Mouse (Mus musculus) liver, embryonic 16.5 days (tissue): ENCODE measurements around the gene Acad12. TPM values are rescaled to one million over a fixed set of nuclear protein-coding genes. Genes with fewer than 3 reads are reported as not detected.
"Not testable (repeated sequence)": the region's sequence is repeated elsewhere in the genome, so short reads cannot be mapped to it uniquely, and the experiment has no call there.

Source experiments
- ATAC-seq: fragments of 200-750 bp; cut with Nextera tagmentation; 2 replicates; pipeline ENCODE4 v1.8.0; 2017; ENCODE audit warnings: low read depth, mild to moderate bottlenecking, moderate number of reproducible peaks, moderate library complexity
- H3K27ac ChIP-seq: fragments of 300-500 bp; sonication (generic); 2 replicates; pipeline ENCODE4 v1.5.1; 2014; ENCODE audit warnings: mild to moderate bottlenecking, low read length
- H3K27me3 ChIP-seq: fragments of 300-500 bp; sonication (generic); 2 replicates; pipeline ENCODE4 v1.6.1; 2014; ENCODE audit warnings: low read depth, low read length, mixed read lengths; ENCODE audit not compliant: control insufficient read depth, insufficient read depth
- H3K36me3 ChIP-seq: fragments of 300-500 bp; sonication (generic); 2 replicates; pipeline ENCODE4 v1.6.1; 2014; ENCODE audit warnings: mild to moderate bottlenecking; ENCODE audit not compliant: control insufficient read depth, insufficient read depth
- H3K4me1 ChIP-seq: fragments of 300-500 bp; sonication (generic); 2 replicates; pipeline ENCODE4 v1.6.1; 2014; ENCODE audit warnings: low read depth, low read length, mixed read lengths; ENCODE audit not compliant: control insufficient read depth
- H3K4me2 ChIP-seq: fragments of 300-500 bp; sonication (generic); 2 replicates; pipeline ENCODE4 v1.6.1; 2014; ENCODE audit warnings: low read depth, low read length, mixed read lengths
- H3K4me3 ChIP-seq: fragments of 300-500 bp; sonication (generic); 2 replicates; pipeline ENCODE4 v1.5.1; 2014; ENCODE audit warnings: low read depth, mild to moderate bottlenecking, low read length
- H3K9ac ChIP-seq: fragments of 300-500 bp; sonication (generic); 2 replicates; pipeline ENCODE4 v1.6.1; 2014; ENCODE audit warnings: low read depth, low read length
- H3K9me3 ChIP-seq: fragments of 300-500 bp; sonication (generic); replicated peaks from 2 replicates; pipeline ENCODE4 v1.6.1; 2016; ENCODE audit warnings: low read length; ENCODE audit not compliant: control insufficient read depth
- WGBS: fragments of 180-500 bp; shearing (Covaris S2); extraction: QIAGEN DNeasy Blood & Tissue Kit; methylation state at CpG from one replicate; pipeline ENCODE4 v1.1.7; 2014; ENCODE audit not compliant: insufficient replicate concordance; 5-methylcytosine and 5-hydroxymethylcytosine counted together
- polyA plus RNA-seq: library from polyadenylated mRNA; unstranded; fragments of >200 nt; fragmentation: Nextera tagmentation; extraction: Ambion mirVana; gene quantifications from 2 replicates; pipeline ENCODE4 v1.2.1, GENCODE M21; 2015

Acad12 gene
- polyA plus RNA-seq, 1 experiment from 2014 or later: 1.8 TPM

- WGBS: under 1% methylated on average over 85 of the region's 85 CpGs
- H3K4me2 ChIP-seq: peak within 1 kb of the TSS; percentile 97
- H3K4me3 ChIP-seq: peak within 1 kb of the TSS; percentile 98
- no peaks in the 10 kb centered on the region for H3K27me3 ChIP-seq
- peak within 1 kb of the TSS; percentile 99 for H3K9ac ChIP-seq
- H3K9me3 ChIP-seq: no peaks in the 10 kb centered on the region
- ATAC-seq: peak; percentile 88
- H3K27ac ChIP-seq: peak within 1 kb of the TSS; percentile 84
- peaks cover 18% of the 10 kb centered on the region for H3K36me3 ChIP-seq
- H3K4me1 ChIP-seq: peaks cover 16% of the 10 kb centered on the region
Measured at GRCm38 (mm10) chr5:121660059-121660896, 41.5 kb upstream of the Acad12 start, which contains the start of the genes Acad10 and Brap. Gene Acad10 (minus strand): TSS chr5:121660514. Gene Brap (plus strand): TSS chr5:121660563.

DNA sequence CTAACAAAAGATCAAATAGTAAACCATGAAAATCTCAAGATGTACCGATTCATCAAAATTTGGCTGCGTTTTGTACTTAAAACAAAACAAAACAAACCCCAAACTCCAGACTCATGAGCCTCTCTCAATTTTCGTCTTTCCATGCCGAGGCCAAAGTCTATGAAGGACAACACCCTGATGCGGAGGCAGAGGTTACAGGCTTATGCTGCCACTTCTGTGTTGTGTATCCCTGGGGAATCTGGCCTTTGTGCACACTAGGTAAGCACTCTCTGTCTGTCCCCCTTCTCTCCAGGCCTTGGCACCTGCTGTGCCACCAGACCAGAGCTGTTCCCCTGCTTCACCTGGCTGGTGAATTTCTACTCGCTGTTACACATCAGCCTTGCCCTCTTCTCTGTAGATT, 38.9 kb upstream of the Acad12 start:
- not testable (repeated sequence) for H3K9me3 ChIP-seq, H3K27ac ChIP-seq, H3K4me3 ChIP-seq, H3K27me3 ChIP-seq, ATAC-seq, H3K4me2 ChIP-seq, H3K9ac ChIP-seq, H3K36me3 ChIP-seq
- WGBS: 75% methylated on average over 6 of the region's 6 CpGs
- H3K4me1 ChIP-seq: peaks cover 16% of the 10 kb centered on the region

DNA sequence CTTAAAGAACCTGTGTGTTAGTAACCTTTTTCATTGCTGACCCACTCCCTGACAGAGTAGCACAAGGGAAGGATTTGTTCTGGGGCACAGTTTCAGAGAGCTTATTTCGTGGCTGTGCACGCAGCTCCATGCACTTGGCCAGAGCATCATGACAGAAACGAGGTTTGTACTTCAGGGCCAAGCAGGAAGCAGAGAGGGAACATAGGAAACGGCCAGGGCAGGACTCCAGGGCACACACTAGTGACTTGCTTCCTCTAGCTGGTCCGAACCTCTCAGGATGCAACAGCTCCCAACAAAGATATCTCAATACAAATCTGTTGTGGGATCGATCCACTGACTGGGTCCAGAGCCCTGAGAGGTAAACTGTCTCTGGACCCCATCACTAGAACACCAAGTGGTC, 38.1 kb upstream of the Acad12 start:
- 49% methylated on average over 6 of the region's 6 CpGs for WGBS
- not testable (repeated sequence) for H3K27me3 ChIP-seq, H3K9ac ChIP-seq, H3K36me3 ChIP-seq, H3K27ac ChIP-seq, H3K4me3 ChIP-seq, ATAC-seq, H3K4me2 ChIP-seq, H3K9me3 ChIP-seq
- peaks cover 13% of the 10 kb centered on the region for H3K4me1 ChIP-seq

DNA sequence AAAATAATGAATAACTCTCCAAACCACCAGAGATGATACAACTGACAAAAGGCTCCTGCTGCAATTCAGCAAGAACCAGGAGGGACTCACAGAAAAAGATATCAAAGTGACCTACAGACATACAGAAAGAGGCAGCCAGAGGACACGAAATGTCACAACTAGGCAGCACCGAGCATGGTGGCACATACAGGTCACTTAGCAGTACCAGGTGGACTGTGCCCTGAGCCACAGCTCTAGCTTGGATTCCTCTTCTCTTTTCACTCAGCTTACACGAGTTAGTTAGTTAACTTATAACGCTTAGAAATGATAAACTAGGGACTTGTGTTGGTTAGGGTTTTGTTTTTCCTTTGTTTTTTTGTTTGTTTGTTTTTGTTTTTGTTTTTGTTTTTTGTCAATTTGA, 35.8 kb upstream of the Acad12 start:
- no peak overlapping the region for H3K9ac ChIP-seq
- H3K36me3 ChIP-seq: no peaks in the 10 kb centered on the region
- no peak for ATAC-seq
- H3K27me3 ChIP-seq: no peaks in the 10 kb centered on the region
- H3K4me1 ChIP-seq: no peaks in the 10 kb centered on the region
- H3K9me3 ChIP-seq: no peaks in the 10 kb centered on the region
- no peak overlapping the region for H3K4me3 ChIP-seq
- H3K4me2 ChIP-seq: no peak overlapping the region
- H3K27ac ChIP-seq: no peak overlapping the region
- 60% methylated on average over 4 of the region's 4 CpGs for WGBS

- 56% methylated on average over 7 of the region's 7 CpGs for WGBS
- no peaks in the 10 kb centered on the region for H3K36me3 ChIP-seq
- H3K9ac ChIP-seq: no peak overlapping the region
- no peaks in the 10 kb centered on the region for H3K4me1 ChIP-seq
- no peak for ATAC-seq
- H3K4me3 ChIP-seq: no peak overlapping the region
- H3K27ac ChIP-seq: no peak overlapping the region
- no peaks in the 10 kb centered on the region for H3K27me3 ChIP-seq
- H3K9me3 ChIP-seq: no peaks in the 10 kb centered on the region
- H3K4me2 ChIP-seq: no peak overlapping the region
Measured at GRCm38 (mm10) chr5:121649134-121649533, 30.4 kb upstream of the Acad12 start.

GRCm38 (mm10) chr5:121639601-121640000, 20.9 kb upstream of the Acad12 start:
- Histone ChIP-seq H3K9ac (no peak overlapping the region), H3K27me3 (no peaks in the 10 kb centered on the region), H3K27ac (no peak overlapping the region), H3K4me2 (no peak overlapping the region), H3K36me3 (no peaks in the 10 kb centered on the region), H3K4me1 (no peaks in the 10 kb centered on the region), H3K9me3 (no peaks in the 10 kb centered on the region), H3K4me3 (no peak overlapping the region)
- ATAC-seq: no peak
- WGBS: 72% methylated on average over 9 of the region's 9 CpGs

GRCm38 (mm10) chr5:121637296-121637695, 18.6 kb upstream of the Acad12 start:
- H3K27me3 ChIP-seq: no peaks in the 10 kb centered on the region
- H3K36me3 ChIP-seq: no peaks in the 10 kb centered on the region
- H3K9me3 ChIP-seq: no peaks in the 10 kb centered on the region
- no peak overlapping the region for H3K4me2 ChIP-seq
- no peak overlapping the region for H3K9ac ChIP-seq
- no peak overlapping the region for H3K27ac ChIP-seq
- no peak overlapping the region for H3K4me3 ChIP-seq
- 66% methylated on average over 6 of the region's 6 CpGs for WGBS
- no peaks in the 10 kb centered on the region for H3K4me1 ChIP-seq
- no peak for ATAC-seq

GRCm38 (mm10) chr5:121634668-121635067, 15.9 kb upstream of the Acad12 start:
- Histone ChIP-seq H3K4me2 (no peak overlapping the region), H3K27me3 (no peaks in the 10 kb centered on the region), H3K4me3 (no peak overlapping the region), H3K36me3 (no peaks in the 10 kb centered on the region), H3K27ac (no peak overlapping the region), H3K9ac (no peak overlapping the region), H3K4me1 (no peaks in the 10 kb centered on the region), H3K9me3 (no peaks in the 10 kb centered on the region)
- ATAC-seq: no peak
- WGBS: 70% methylated on average over 5 of the region's 5 CpGs

- no peak overlapping the region for H3K9ac ChIP-seq
- H3K4me1 ChIP-seq: no peaks in the 10 kb centered on the region
- no peaks in the 10 kb centered on the region for H3K9me3 ChIP-seq
- no peak overlapping the region for H3K4me3 ChIP-seq
- H3K27ac ChIP-seq: no peak overlapping the region
- H3K36me3 ChIP-seq: no peaks in the 10 kb centered on the region
- H3K4me2 ChIP-seq: no peak overlapping the region
- WGBS: 42% methylated on average over 3 of the region's 3 CpGs
- H3K27me3 ChIP-seq: no peaks in the 10 kb centered on the region
- ATAC-seq: no peak
Measured at GRCm38 (mm10) chr5:121632804-121633203, 14.1 kb upstream of the Acad12 start.
